10 mouse cellular contexts compared by ENCODE assay signal in the genomic region with DNA sequence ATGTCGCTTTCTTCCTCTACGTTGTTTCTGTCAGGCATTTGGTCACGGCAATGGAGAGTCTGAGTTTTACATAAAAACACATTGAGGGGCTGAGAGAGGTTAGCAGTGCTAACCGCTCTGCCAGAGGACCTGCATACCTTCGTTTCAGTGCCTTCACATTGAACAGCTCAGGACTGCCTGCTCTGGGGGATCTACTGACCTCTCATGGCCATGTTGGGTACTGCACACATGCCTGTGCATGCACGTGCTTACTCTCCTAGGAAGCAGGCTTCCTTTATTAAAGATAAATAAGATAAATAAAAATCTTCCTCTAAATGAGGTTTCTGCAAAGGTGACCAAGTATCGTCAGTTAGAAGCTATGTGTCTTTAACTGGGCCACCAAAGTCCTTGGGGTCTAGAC.
DNase-seq lines count a peak whose midpoint lies in the region; ATAC-seq and TF ChIP-seq lines count a peak whose summit lies in the region.
"Had no signal": no experiment of that assay in that cellular context is flagged by ENCODE, and none has a peak within 500 bp of the region (broad histone marks: within the 10 kb centered on the region; RNA-seq: fewer than 3 reads in every experiment).

No protein-coding gene starts in this region.

- WGBS in hindbrain, postnatal 0 days: 83% methylated on average over 7 of the region's 7 CpGs
- WGBS in hindbrain, embryonic 16.5 days: 83% methylated on average over 7 of the region's 7 CpGs

- peaks cover under 1% of the 10 kb centered on the region for H3K36me3 ChIP-seq in hindbrain, postnatal 0 days (ENCODE audit: insufficient read depth, low read length)
- H3K36me3 ChIP-seq in hindbrain, embryonic 16.5 days (ENCODE audit: control insufficient read depth, insufficient read depth, low read length): peaks cover 5% of the 10 kb centered on the region
- H3K36me3 ChIP-seq: embryonic facial prominence, embryonic 13.5 days; limb, embryonic 12.5 days had no signal

- DNase-seq in hindbrain, postnatal 0 days (ENCODE audit: low spot score): peak; percentile 65
- peak; percentile 33 to 74 for DNase-seq in spleen, postnatal 4 days (ENCODE audit: low spot score in 2 of 2)
- DNase-seq in spleen, adult 12 weeks (ENCODE audit: low spot score): no peak
- DNase-seq in embryo, embryonic 11 days: peak; percentile 14
- peak; percentile 61 for DNase-seq in testis, postnatal 10 days (ENCODE audit: low spot score)
- DNase-seq in adrenal gland, postnatal 25 days: no peak
- no peak for DNase-seq in kidney, adult 18-20 months

- no peak overlapping the region for H3K27ac ChIP-seq in hindbrain, postnatal 0 days
- H3K27ac ChIP-seq in hindbrain, embryonic 16.5 days (ENCODE audit: low read depth, low read length): no peak overlapping the region
- H3K27ac ChIP-seq: embryonic facial prominence, embryonic 13.5 days; limb, embryonic 12.5 days had no signal

- H3K4me1 ChIP-seq in hindbrain, postnatal 0 days (ENCODE audit: insufficient read depth, low read length): no peaks in the 10 kb centered on the region
- no peaks in the 10 kb centered on the region for H3K4me1 ChIP-seq in hindbrain, embryonic 16.5 days (ENCODE audit: control insufficient read depth, insufficient read depth, low read depth, low read length)
- H3K4me1 ChIP-seq: embryonic facial prominence, embryonic 13.5 days had no signal

- peak; percentile 77 for TF ChIP-seq CTCF in hindbrain, postnatal 0 days (IDR thresholded peaks at IDR 0.05; ENCODE audit: low read depth)

- no peaks in the 10 kb centered on the region for H3K27me3 ChIP-seq in hindbrain, postnatal 0 days (ENCODE audit: insufficient read depth, low read length)
- no peaks in the 10 kb centered on the region for H3K27me3 ChIP-seq in hindbrain, embryonic 16.5 days (replicated peaks; ENCODE audit: control insufficient read depth, insufficient read depth, low read length)
- H3K27me3 ChIP-seq: embryonic facial prominence, embryonic 13.5 days; limb, embryonic 12.5 days had no signal

- no peak overlapping the region for H3K4me3 ChIP-seq in hindbrain, postnatal 0 days (ENCODE audit: low read length)
- no peak overlapping the region for H3K4me3 ChIP-seq in hindbrain, embryonic 16.5 days (ENCODE audit: low read length)
- H3K4me3 ChIP-seq: embryonic facial prominence, embryonic 13.5 days; limb, embryonic 12.5 days had no signal

- 0 out of 2 replicates have a peak, but pooled peaks have one; percentile 63 for ATAC-seq in hindbrain, postnatal 0 days
- no peak for ATAC-seq in hindbrain, embryonic 16.5 days

- H3K4me2 ChIP-seq in hindbrain, postnatal 0 days (ENCODE audit: low read depth, low read length): no peak overlapping the region
- H3K4me2 ChIP-seq in hindbrain, embryonic 16.5 days (ENCODE audit: low read length): no peak overlapping the region
- H3K4me2 ChIP-seq: embryonic facial prominence, embryonic 13.5 days; limb, embryonic 12.5 days had no signal

- no peak overlapping the region for H3K9ac ChIP-seq in hindbrain, postnatal 0 days (replicated peaks; ENCODE audit: low read length)
- no peak overlapping the region for H3K9ac ChIP-seq in hindbrain, embryonic 16.5 days (ENCODE audit: low read depth, low read length)
- H3K9ac ChIP-seq: embryonic facial prominence, embryonic 13.5 days; limb, embryonic 12.5 days had no signal

- H3K9me3 ChIP-seq in hindbrain, postnatal 0 days (ENCODE audit: low read length): no peaks in the 10 kb centered on the region
- H3K9me3 ChIP-seq in hindbrain, embryonic 16.5 days (ENCODE audit: control insufficient read depth, low read length): peaks cover 5% of the 10 kb centered on the region

Comparison
In these comparisons a context has a peak if more than half of its experiments do, and no peak if none do; other contexts are left out.
1. DNase-seq: peak in hindbrain, postnatal 0 days (single experiment), spleen, postnatal 4 days (2 of 2), embryo, embryonic 11 days (single experiment) and testis, postnatal 10 days (single experiment); none in spleen, adult 12 weeks (single experiment), adrenal gland, postnatal 25 days (single experiment) and kidney, adult 18-20 months (single experiment).